Mouse (Mus musculus): Measurements from ENCODE around the gene Cela1. TPM values are rescaled to one million over a fixed set of nuclear protein-coding genes. Genes with fewer than 3 reads are reported as not detected.
A peak's percentile ranks its signal among the peaks of the same experiment; 100 is the strongest.

Cela1 gene
- 104 and 271 TPM in 2 replicates for polyA plus RNA-seq (2015; fragmentation: Nextera tagmentation; extraction: Ambion mirVana)

- Histone ChIP-seq H3K4me1 (replicated peaks) (peaks cover 15% of the 10 kb centered on the region), H3K36me3 (no peaks in the 10 kb centered on the region), H3K4me3 (replicated peaks) (no peak within 1 kb of the TSS), H3K27me3 (replicated peaks) (no peaks in the 10 kb centered on the region), H3K27ac (no peak within 1 kb of the TSS), H3K9ac (no peak within 1 kb of the TSS), H3K4me2 (replicated peaks) (peak within 1 kb of the TSS; percentile 27), H3K9me3 (no peaks in the 10 kb centered on the region)
- 56% methylated on average over 8 of the region's 8 CpGs for WGBS
- ATAC-seq, result peak; percentile 40
Observed at GRCm38 (mm10) chr15:100687430-100687971, at the start of gene Cela1. Gene Cela1, minus strand, starts transcription at chr15:100687921.

DNA sequence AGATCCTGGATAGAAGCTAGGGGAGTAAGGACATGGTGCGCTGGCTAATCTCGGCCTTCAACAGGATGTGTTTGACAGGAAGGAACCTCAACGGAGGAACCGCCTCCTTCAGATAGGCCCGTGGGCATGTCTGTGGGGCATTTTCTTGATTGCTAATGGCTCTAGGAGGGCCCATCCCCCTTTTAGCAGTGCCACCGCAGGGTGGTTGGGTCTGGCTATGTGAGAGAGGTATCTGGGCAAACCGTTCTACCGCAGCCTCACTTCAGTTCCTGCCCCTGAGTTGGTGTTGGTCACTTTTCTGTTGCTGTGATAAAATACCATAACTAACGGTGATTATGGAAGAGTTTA, 48.2 kb upstream of the Cela1 start:
- no peak overlapping the region for H3K4me2 ChIP-seq (replicated peaks)
- WGBS, result 81% methylated on average over 9 of the region's 9 CpGs

GRCm38 (mm10) chr15:100735095-100735952, 47.6 kb upstream of the Cela1 start:
- Histone ChIP-seq H3K9me3 (no peaks in the 10 kb centered on the region), H3K9ac (no peak overlapping the region), H3K4me3 (replicated peaks) (no peak overlapping the region), H3K36me3 (no peaks in the 10 kb centered on the region), H3K27me3 (replicated peaks) (0 out of 2 replicates have a peak, but pooled peaks cover 3% of the 10 kb centered on the region), H3K4me2 (replicated peaks) (no peak overlapping the region), H3K4me1 (replicated peaks) (no peaks in the 10 kb centered on the region), H3K27ac (no peak overlapping the region)
- no peak for ATAC-seq
- WGBS, result 89% methylated on average over 14 of the region's 15 CpGs

More for the DNA sequence above, 48.2 kb upstream of the Cela1 start:
- Histone ChIP-seq H3K9me3 (no peaks in the 10 kb centered on the region), H3K27me3 (replicated peaks) (0 out of 2 replicates have a peak, but pooled peaks cover 3% of the 10 kb centered on the region), H3K9ac (no peak overlapping the region), H3K4me1 (replicated peaks) (no peaks in the 10 kb centered on the region), H3K4me3 (replicated peaks) (no peak overlapping the region), H3K36me3 (no peaks in the 10 kb centered on the region), H3K27ac (no peak overlapping the region)
- no peak for ATAC-seq

DNA sequence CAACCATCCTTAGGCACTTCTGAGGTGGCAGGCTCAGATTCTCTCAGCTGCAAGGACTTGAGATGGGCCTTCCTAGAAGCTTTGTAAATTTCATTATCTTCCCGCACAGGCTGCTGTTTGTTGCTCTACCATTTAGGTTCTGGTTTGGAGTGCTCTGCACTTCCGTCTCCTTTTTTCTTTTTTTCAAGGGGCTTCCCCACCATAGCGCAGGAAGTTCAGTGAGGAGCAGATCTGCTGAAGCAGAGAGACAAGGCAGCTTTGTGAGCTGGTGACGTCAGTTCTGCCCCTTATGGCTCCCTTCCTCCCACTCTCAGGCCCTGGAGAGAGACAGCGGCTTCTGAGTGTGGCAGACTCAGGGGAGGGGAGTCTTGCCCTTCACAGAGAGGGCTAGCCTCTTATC, 44.9 kb upstream of the Cela1 start:
- peak; percentile 34; the same call in 1 of the 2 replicates for ATAC-seq
- Histone ChIP-seq H3K9ac (no peak overlapping the region), H3K4me3 (replicated peaks) (no peak overlapping the region), H3K4me1 (replicated peaks) (peaks cover 16% of the 10 kb centered on the region), H3K9me3 (no peaks in the 10 kb centered on the region), H3K27me3 (replicated peaks) (peaks cover 26% of the 10 kb centered on the region), H3K36me3 (no peaks in the 10 kb centered on the region), H3K4me2 (replicated peaks) (no peak overlapping the region), H3K27ac (no peak overlapping the region)
- 32% methylated on average over 5 of the region's 5 CpGs for WGBS

DNA sequence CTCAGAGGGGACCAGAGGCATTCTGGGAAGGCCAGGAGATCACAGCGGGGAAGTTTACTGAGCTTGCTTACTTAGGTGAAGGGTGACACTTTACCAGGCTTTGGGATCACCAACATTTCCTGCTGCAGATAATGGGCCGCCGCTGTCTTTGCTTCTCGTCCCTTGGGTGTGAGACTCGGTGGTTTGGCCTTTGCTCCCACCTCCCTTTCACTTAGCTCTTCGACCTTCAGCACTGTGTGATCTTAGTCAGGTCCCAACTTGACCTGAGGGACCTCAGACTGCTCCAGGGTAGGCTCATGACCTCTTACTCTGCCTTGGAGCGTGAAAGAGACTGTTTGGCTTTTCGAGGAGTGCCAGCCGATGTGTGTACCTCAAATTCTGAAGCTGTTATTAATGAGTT, 43.4 kb upstream of the Cela1 start:
- WGBS, result 52% methylated on average over 9 of the region's 9 CpGs
- Histone ChIP-seq H3K9ac (no peak overlapping the region), H3K4me1 (replicated peaks) (peaks cover 16% of the 10 kb centered on the region), H3K4me3 (replicated peaks) (no peak overlapping the region), H3K4me2 (replicated peaks) (no peak overlapping the region), H3K27ac (no peak overlapping the region), H3K9me3 (no peaks in the 10 kb centered on the region), H3K27me3 (replicated peaks) (peaks cover 26% of the 10 kb centered on the region), H3K36me3 (no peaks in the 10 kb centered on the region)
- ATAC-seq, result peak; percentile 29; the same call in 1 of the 2 replicates

GRCm38 (mm10) chr15:100729281-100729985, 41.7 kb upstream of the Cela1 start, which contains the start of gene Galnt6:
Gene Galnt6, minus strand, starts transcription at chr15:100729376.
- Histone ChIP-seq H3K4me3 (replicated peaks) (peak within 1 kb of the TSS; percentile 39), H3K27ac (no peak within 1 kb of the TSS), H3K27me3 (replicated peaks) (peaks cover 26% of the 10 kb centered on the region), H3K36me3 (no peaks in the 10 kb centered on the region), H3K4me2 (replicated peaks) (peak within 1 kb of the TSS; percentile 71), H3K4me1 (replicated peaks) (peaks cover 16% of the 10 kb centered on the region), H3K9ac (no peak within 1 kb of the TSS), H3K9me3 (no peaks in the 10 kb centered on the region)
- peak; percentile 78 for ATAC-seq
- 11% methylated on average over 43 of the region's 57 CpGs for WGBS

DNA sequence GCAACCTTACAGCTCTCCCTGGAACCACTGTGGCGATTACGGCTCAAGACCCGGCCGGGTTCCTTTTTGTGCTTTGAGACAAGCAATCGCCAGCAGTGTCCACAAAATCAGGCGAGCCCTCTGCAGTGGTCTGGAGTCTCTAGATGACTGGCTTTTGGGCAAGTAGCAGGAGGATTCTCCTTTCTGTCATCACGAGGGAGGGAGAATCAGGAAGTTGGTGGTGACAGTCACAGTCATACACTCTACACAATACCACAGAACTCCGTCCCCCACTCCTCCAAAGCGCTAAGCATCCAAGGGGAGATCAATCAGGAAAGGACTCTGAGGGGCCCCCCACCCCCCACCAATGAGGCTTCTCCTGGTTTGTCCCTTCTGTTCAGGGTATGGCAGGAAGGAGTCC, 40.9 kb upstream of the Cela1 start:
- H3K27ac ChIP-seq, result no peak overlapping the region
- peak overlapping the region; percentile 39 for H3K4me3 ChIP-seq (replicated peaks)
- 35% methylated on average over 9 of the region's 9 CpGs for WGBS
- peak overlapping the region; percentile 71 for H3K4me2 ChIP-seq (replicated peaks)
- H3K27me3 ChIP-seq (replicated peaks), result peaks cover 26% of the 10 kb centered on the region
- no peak overlapping the region for H3K9ac ChIP-seq
- H3K9me3 ChIP-seq, result no peaks in the 10 kb centered on the region
- no peak for ATAC-seq
- H3K4me1 ChIP-seq (replicated peaks), result peaks cover 16% of the 10 kb centered on the region
- H3K36me3 ChIP-seq, result no peaks in the 10 kb centered on the region

DNA sequence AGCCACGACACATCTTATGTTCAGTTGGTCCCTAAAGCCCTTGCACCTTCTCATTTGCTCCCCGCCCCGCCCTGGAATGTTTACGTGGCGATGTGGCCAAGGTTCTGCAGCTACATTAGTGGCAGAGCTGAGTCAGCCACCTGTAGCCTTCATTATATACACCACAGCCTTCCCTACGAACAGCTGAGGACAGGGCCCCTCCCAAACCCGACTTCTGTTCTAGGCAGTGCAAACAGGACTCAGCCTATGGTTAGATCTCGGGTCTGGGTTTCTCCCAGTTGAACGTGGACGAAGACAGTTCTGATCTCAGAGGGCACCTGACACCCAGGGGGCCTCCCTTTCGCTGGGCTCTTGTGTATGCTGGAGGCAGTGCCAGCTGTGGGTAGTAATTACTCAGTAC, 40.1 kb upstream of the Cela1 start:
- peak; percentile 64; the same call in 1 of the 2 replicates for ATAC-seq
- Histone ChIP-seq H3K9ac (no peak overlapping the region), H3K4me2 (replicated peaks) (no peak overlapping the region; the same call in 1 of the 2 replicates), H3K27me3 (replicated peaks) (peaks cover 26% of the 10 kb centered on the region), H3K36me3 (no peaks in the 10 kb centered on the region), H3K27ac (no peak overlapping the region), H3K4me1 (replicated peaks) (peaks cover 16% of the 10 kb centered on the region), H3K4me3 (replicated peaks) (no peak overlapping the region), H3K9me3 (no peaks in the 10 kb centered on the region)
- WGBS, result 65% methylated on average over 11 of the region's 11 CpGs

GRCm38 (mm10) chr15:100726721-100727120, 39.0 kb upstream of the Cela1 start:
- H3K27ac ChIP-seq, result no peak overlapping the region

DNA sequence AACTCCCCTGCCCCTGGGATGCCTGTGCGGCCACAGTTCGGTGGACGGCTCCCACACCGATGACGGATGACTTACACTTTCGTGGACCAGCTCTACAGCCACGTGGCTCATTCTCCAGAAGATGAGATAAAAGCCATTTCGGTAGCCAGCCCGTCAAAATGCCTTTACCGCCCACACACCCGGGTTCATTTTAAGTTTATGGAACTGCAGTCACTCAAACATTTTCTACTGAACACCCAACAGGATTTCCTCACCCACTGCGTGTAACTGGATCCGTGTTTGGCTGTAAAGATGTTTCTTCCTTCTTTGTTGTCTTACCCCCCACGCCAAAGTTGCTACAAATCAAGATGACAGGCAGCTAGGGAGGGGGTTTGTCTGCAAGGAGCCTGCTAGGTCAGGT, 35.8 kb upstream of the Cela1 start:
- ATAC-seq, result no peak
- Histone ChIP-seq H3K27me3 (replicated peaks) (peaks cover 9% of the 10 kb centered on the region), H3K27ac (no peak overlapping the region), H3K36me3 (no peaks in the 10 kb centered on the region), H3K4me2 (replicated peaks) (no peak overlapping the region), H3K4me3 (replicated peaks) (no peak overlapping the region), H3K9ac (no peak overlapping the region), H3K4me1 (replicated peaks) (peaks cover 10% of the 10 kb centered on the region; the same call in 1 of the 2 replicates), H3K9me3 (no peaks in the 10 kb centered on the region)
- 45% methylated on average over 14 of the region's 14 CpGs for WGBS

More at GRCm38 (mm10) chr15:100726721-100727120, 39.0 kb upstream of the Cela1 start:
- ATAC-seq, result no peak
- Histone ChIP-seq H3K27me3 (replicated peaks) (peaks cover 26% of the 10 kb centered on the region), H3K36me3 (no peaks in the 10 kb centered on the region), H3K9ac (no peak overlapping the region), H3K4me3 (replicated peaks) (no peak overlapping the region), H3K9me3 (no peaks in the 10 kb centered on the region), H3K4me2 (replicated peaks) (no peak overlapping the region), H3K4me1 (replicated peaks) (peaks cover 19% of the 10 kb centered on the region)
- WGBS, result 87% methylated on average over 11 of the region's 11 CpGs

- Histone ChIP-seq H3K27me3 (replicated peaks) (no peaks in the 10 kb centered on the region), H3K4me1 (replicated peaks) (0 out of 2 replicates have a peak, but pooled peaks cover 4% of the 10 kb centered on the region), H3K9ac (no peak overlapping the region), H3K9me3 (no peaks in the 10 kb centered on the region), H3K36me3 (0 out of 2 replicates have a peak, but pooled peaks cover 2% of the 10 kb centered on the region), H3K4me3 (replicated peaks) (no peak overlapping the region), H3K4me2 (replicated peaks) (0 out of 2 replicates have a peak overlapping the region, but pooled peaks have one; percentile 12), H3K27ac (peak overlapping the region; percentile 57; the same call in 1 of the 2 replicates)
- WGBS, result 62% methylated on average over 6 of the region's 6 CpGs
- peak; percentile 32 for ATAC-seq
Observed at GRCm38 (mm10) chr15:100722564-100722963, 34.8 kb upstream of the Cela1 start.

DNA sequence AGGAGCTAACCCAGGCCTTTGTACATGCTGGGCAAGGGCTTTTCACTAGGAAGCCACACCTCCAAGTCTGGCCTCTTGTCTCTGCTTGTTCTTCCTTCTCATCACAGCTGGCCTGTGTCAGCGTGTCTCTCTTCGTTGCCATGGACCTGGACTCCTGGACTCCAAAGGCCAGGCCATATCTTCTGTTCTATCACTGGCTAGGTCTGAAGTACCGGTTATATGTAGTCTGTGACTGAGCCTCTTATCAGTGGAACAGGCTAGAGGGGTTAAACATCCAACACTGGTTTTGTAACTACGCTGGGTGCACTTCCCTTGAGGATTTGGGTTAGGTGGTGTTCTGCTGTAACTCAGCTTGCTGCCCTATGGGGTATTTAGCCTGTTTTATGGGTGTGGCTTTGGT, 34.3 kb upstream of the Cela1 start:
- no peak overlapping the region for H3K9ac ChIP-seq
- 0 out of 2 replicates have a peak, but pooled peaks cover 2% of the 10 kb centered on the region for H3K36me3 ChIP-seq
- WGBS, result 37% methylated on average over 4 of the region's 4 CpGs
- H3K4me1 ChIP-seq (replicated peaks), result 0 out of 2 replicates have a peak, but pooled peaks cover 4% of the 10 kb centered on the region
- ATAC-seq, result peak; percentile 95
- no peak overlapping the region for H3K4me3 ChIP-seq (replicated peaks)
- no peaks in the 10 kb centered on the region for H3K27me3 ChIP-seq (replicated peaks)
- no peaks in the 10 kb centered on the region for H3K9me3 ChIP-seq
- H3K4me2 ChIP-seq (replicated peaks), result 0 out of 2 replicates have a peak overlapping the region, but pooled peaks have one; percentile 12
- peak overlapping the region; percentile 57; the same call in 1 of the 2 replicates for H3K27ac ChIP-seq

All from intestine, embryonic 15.5 days (tissue).